Comparison of ENCODE assay signal across 8 mouse cellular contexts in genomic region chr2:173409433-173409832, GRCm38 (mm10).
DNase-seq lines count a peak whose midpoint lies in the region; ATAC-seq and TF ChIP-seq lines count a peak whose summit lies in the region.
"Had no signal": no experiment of that assay in that cellular context is flagged by ENCODE, and none has a peak within 500 bp of the region (broad histone marks: within the 10 kb centered on the region; RNA-seq: fewer than 3 reads in every experiment).

No protein-coding gene starts in this region.

- no peaks in the 10 kb centered on the region; the same call in 1 of the 2 replicates for H3K36me3 ChIP-seq in lung, postnatal 0 days (ENCODE audit: insufficient read depth, low read length)

- H3K4me2 ChIP-seq in lung, postnatal 0 days (replicated peaks; ENCODE audit: low read depth, low read length): no peak overlapping the region

- TF ChIP-seq EP300 in lung, postnatal 0 days (IDR thresholded peaks at IDR 0.05): no peak

- H3K27ac ChIP-seq in lung, postnatal 0 days (ENCODE audit: low read length): no peak overlapping the region

- 36% methylated on average over 16 of the region's 16 CpGs for WGBS in lung, postnatal 0 days

- H3K9me3 ChIP-seq in lung, postnatal 0 days (ENCODE audit: low read length): no peaks in the 10 kb centered on the region

- H3K9ac ChIP-seq in lung, postnatal 0 days (replicated peaks; ENCODE audit: low read depth): no peak overlapping the region

- H3K27me3 ChIP-seq in lung, postnatal 0 days (replicated peaks; ENCODE audit: insufficient read depth, low read length): no peaks in the 10 kb centered on the region

- no peak for ATAC-seq in lung, postnatal 0 days

- TF ChIP-seq CTCF in lung, postnatal 0 days (IDR thresholded peaks at IDR 0.05): no peak

- no peak overlapping the region for H3K4me3 ChIP-seq in lung, postnatal 0 days (ENCODE audit: low read depth, low read length)

- DNase-seq in lung, postnatal 25 days (ENCODE audit: low spot score): peak; percentile 52
- DNase-seq in lung, postnatal 0 days (ENCODE audit: low spot score): no peak
- DNase-seq in embryo, embryonic 11 days: peak; percentile 57
- peak; percentile 63 for DNase-seq in mesoderm, embryonic 11.5 days (ENCODE audit: low read depth, low spot score)
- DNase-seq in thymus, postnatal 10 days (ENCODE audit: low spot score in 2 of 2): peak; percentile 79 to 85
- DNase-seq in urinary bladder, postnatal 25 days (ENCODE audit: low spot score): no peak
- no peak for DNase-seq in layer of hippocampus, postnatal 14 days (ENCODE audit: low spot score in 2 of 2)
- DNase-seq: adrenal gland, postnatal 14 days had no signal

- no peaks in the 10 kb centered on the region; the same call in 1 of the 2 replicates for H3K4me1 ChIP-seq in lung, postnatal 0 days (ENCODE audit: insufficient read depth, low read depth, low read length)

Comparison
In these comparisons a context has a peak if more than half of its experiments do, and no peak if none do; other contexts are left out.
1. DNase-seq: peak in lung, postnatal 25 days (single experiment), embryo, embryonic 11 days (single experiment), mesoderm, embryonic 11.5 days (single experiment) and thymus, postnatal 10 days (2 of 2); none in lung, postnatal 0 days (single experiment), urinary bladder, postnatal 25 days (single experiment) and layer of hippocampus, postnatal 14 days (0 of 2).